Mouse (Mus musculus) E14TG2a.4 (cell line): ENCODE measurements at regions not wholly inside any gene's neighbourhood (a gene's known extent, or its start where the extent isn't known, plus 50 kb on each side); places are given as distances from the start of the nearest gene placed in this dataset.

Experiments used
- H3K27me3 ChIP-seq: 2 replicates; pipeline ENCODE4 v1.6.1; 2014; ENCODE audit warnings: low read length, control low read depth; ENCODE audit not compliant: insufficient read depth
- H3K36me3 ChIP-seq: 2 replicates; pipeline ENCODE4 v1.6.1; 2014; ENCODE audit warnings: low read length, control low read depth; ENCODE audit not compliant: insufficient read depth
- H3K4me1 ChIP-seq: replicated peaks from 2 replicates; pipeline ENCODE4 v1.6.1; 2014; ENCODE audit warnings: low read depth, low read length, control low read depth
- H3K4me3 ChIP-seq: replicated peaks from 2 replicates; pipeline ENCODE4 v1.5.1; 2014; ENCODE audit warnings: mild to moderate bottlenecking, low read length
- H3K9me3 ChIP-seq: 2 replicates; pipeline ENCODE4 v1.6.1; 2014; ENCODE audit warnings: low read length, control low read depth
- CTCF ChIP-seq: conservative IDR thresholded peaks from 2 replicates; pipeline ENCODE4 v1.5.1; 2014; ENCODE audit warnings: low read length
- NANOG ChIP-seq: IDR thresholded peaks from 2 replicates; pipeline ENCODE4 v1.6.1; 2014; ENCODE audit warnings: borderline replicate concordance, low read length, mixed read lengths
- POU5F1 ChIP-seq: IDR thresholded peaks from 2 replicates; pipeline ENCODE4 v1.6.1; 2014; ENCODE audit warnings: low read length, borderline replicate concordance

- Histone ChIP-seq H3K9me3 (no peaks in the 10 kb centered on the region), H3K36me3 (no peaks in the 10 kb centered on the region), H3K4me3 (no peak overlapping the region), H3K4me1 (no peaks in the 10 kb centered on the region; the same call in 1 of the 2 replicates), H3K27me3 (no peaks in the 10 kb centered on the region)
- TF ChIP-seq CTCF (no peak), NANOG (no peak), POU5F1 (no peak)
Measured at GRCm38 (mm10) chr13:28400459-28400858, 143.1 kb downstream of the Gm11361 start.
